Mouse (Mus musculus): ENCODE measurements around the gene Cma1. TPM values are rescaled to one million over a fixed set of nuclear protein-coding genes. Genes with fewer than 3 reads are reported as not detected.

The Cma1 gene
- not detected for polyA plus RNA-seq (2014; fragmentation: Illumina TruSeq; extraction: RNeasy Lipid Tissue Mini Kit (QIAGEN cat#74804); ENCODE audit: low replicate concordance)

DNA sequence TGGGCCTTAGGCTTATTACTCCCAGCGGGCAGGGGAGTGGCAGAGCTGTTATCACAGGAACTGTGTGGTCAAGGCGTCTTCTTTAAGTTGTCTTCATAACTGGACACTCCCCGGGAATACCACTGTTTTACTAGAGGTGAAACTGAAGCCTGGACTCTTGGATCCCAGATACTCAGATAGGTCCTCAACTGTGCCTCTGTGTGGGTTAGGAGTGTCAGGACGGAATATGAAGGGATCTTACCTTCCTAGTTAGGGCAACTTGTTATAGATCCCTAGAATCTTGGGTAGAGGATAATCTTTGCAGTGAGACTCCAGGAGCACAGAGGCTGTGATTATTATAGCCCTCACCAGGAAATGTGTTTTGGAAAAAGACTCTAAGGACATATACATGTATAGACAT lies at the start of gene Cma1:
TSS of gene Cma1 (minus strand) at position 101 of the 400 bp plus-strand sequence.

DNA sequence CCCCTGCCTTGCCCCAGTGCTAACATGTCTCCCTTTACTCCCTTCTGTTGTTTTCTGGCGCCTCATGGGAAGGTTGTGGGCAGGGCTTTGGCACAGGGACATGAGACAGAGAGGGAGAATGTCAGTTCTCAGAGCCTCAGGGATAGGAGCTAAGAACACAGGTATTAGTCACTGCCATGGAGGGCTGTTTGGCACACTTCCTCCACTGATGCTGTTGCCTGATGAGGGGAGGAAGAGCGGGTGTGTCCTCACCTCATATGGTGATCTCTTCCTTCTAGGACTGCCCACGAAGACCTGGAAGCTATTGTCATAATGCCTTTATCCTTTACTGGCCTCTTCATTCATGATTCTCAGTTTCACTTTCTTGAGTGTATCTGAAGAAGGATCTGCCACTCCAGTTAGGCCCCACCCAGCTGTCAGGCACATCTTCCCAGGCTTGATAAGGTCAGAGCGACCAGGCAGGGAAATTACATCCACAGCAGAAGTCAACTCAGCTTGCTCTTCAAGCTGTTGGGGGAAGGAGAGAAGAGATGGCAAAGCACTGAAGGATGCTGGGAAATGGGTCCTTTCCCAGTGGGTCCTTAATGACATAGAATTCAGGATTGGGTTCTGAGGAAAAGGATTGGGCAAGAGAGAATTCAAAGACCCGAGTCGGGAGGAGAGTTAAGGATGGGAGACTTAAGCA lies 6.0 kb upstream of the Cma1 start, which contains the start of gene Cma2:
TSS of gene Cma2 (plus strand) at position 635 of the 685 bp plus-strand sequence.

DNA sequence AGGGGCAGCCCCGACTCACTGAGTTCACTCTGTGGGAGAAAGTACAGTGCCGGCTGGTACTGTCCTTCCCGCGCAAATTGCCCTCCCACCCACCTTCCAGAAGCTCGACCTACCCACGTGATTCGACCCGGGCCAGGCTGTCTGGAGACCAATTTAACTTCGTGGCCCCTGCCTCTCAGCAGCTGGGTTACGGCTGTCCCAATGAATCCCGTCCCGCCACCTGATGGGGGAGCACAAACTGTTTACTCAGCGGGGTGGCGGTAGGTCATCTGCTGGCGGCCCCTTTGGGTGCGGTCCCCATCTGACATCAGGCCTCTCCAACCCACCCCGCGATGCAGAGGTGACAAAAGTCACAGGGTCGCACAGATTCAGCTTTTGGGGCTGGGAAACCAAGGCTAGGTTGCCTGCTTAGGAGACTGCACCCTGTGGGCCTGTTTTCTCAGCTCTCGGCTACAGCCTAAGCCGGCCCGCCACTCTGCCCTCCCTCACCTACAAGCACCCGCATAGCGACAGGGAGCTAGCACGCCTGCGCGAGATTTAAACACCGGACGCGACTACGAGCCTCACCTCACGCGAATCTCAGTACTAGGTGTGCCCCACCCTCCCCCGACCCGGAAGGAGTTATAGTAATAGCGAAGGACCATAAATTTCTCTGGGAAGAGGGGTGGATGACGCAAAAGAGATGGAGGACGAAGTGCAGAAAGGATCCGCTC lies 44.6 kb downstream of the Cma1 start, which contains the start of gene Sdr39u1:
TSS of gene Sdr39u1 (minus strand) at position 593 of the 713 bp plus-strand sequence.

Other genes starting within 250 kb of the Cma1 start
- not detected for gene Tgm1, start 230.7 kb downstream of the Cma1 start, polyA plus RNA-seq (2014; fragmentation: Illumina TruSeq; extraction: RNeasy Lipid Tissue Mini Kit (QIAGEN cat#74804); ENCODE audit: low replicate concordance)
- gene Rabggta, start 222.4 kb downstream of the Cma1 start, polyA plus RNA-seq (2014; fragmentation: Illumina TruSeq; extraction: RNeasy Lipid Tissue Mini Kit (QIAGEN cat#74804); ENCODE audit: low replicate concordance): 0.33 TPM
- 110 TPM for gene Dhrs1, start 199.0 kb downstream of the Cma1 start, polyA plus RNA-seq (2014; fragmentation: Illumina TruSeq; extraction: RNeasy Lipid Tissue Mini Kit (QIAGEN cat#74804); ENCODE audit: low replicate concordance)
- gene Nop9, start 199.0 kb downstream of the Cma1 start, polyA plus RNA-seq (2014; fragmentation: Illumina TruSeq; extraction: RNeasy Lipid Tissue Mini Kit (QIAGEN cat#74804); ENCODE audit: low replicate concordance): 4.2 TPM
- 9.8 TPM for gene Cideb, start 186.2 kb downstream of the Cma1 start, polyA plus RNA-seq (2014; fragmentation: Illumina TruSeq; extraction: RNeasy Lipid Tissue Mini Kit (QIAGEN cat#74804); ENCODE audit: low replicate concordance)
- 3.6 TPM for gene Ltb4r2, start 183.2 kb downstream of the Cma1 start, polyA plus RNA-seq (2014; fragmentation: Illumina TruSeq; extraction: RNeasy Lipid Tissue Mini Kit (QIAGEN cat#74804); ENCODE audit: low replicate concordance)
- not detected for gene Ltb4r1, start 178.7 kb downstream of the Cma1 start, polyA plus RNA-seq (2014; fragmentation: Illumina TruSeq; extraction: RNeasy Lipid Tissue Mini Kit (QIAGEN cat#74804); ENCODE audit: low replicate concordance)
- 0.15 TPM for gene Adcy4, start 160.6 kb downstream of the Cma1 start, polyA plus RNA-seq (2014; fragmentation: Illumina TruSeq; extraction: RNeasy Lipid Tissue Mini Kit (QIAGEN cat#74804); ENCODE audit: low replicate concordance)
- gene Ripk3, start 155.8 kb downstream of the Cma1 start, polyA plus RNA-seq (2014; fragmentation: Illumina TruSeq; extraction: RNeasy Lipid Tissue Mini Kit (QIAGEN cat#74804); ENCODE audit: low replicate concordance): 1.9 TPM
- gene Nfatc4, start 121.5 kb downstream of the Cma1 start, polyA plus RNA-seq (2014; fragmentation: Illumina TruSeq; extraction: RNeasy Lipid Tissue Mini Kit (QIAGEN cat#74804); ENCODE audit: low replicate concordance): 0.52 TPM
- gene Nynrin, start 90.7 kb downstream of the Cma1 start, polyA plus RNA-seq (2014; fragmentation: Illumina TruSeq; extraction: RNeasy Lipid Tissue Mini Kit (QIAGEN cat#74804); ENCODE audit: low replicate concordance): 0.15 TPM
- 0.15 TPM for gene Cbln3, start 60.3 kb downstream of the Cma1 start, polyA plus RNA-seq (2014; fragmentation: Illumina TruSeq; extraction: RNeasy Lipid Tissue Mini Kit (QIAGEN cat#74804); ENCODE audit: low replicate concordance)
- gene Khnyn, start 59.7 kb downstream of the Cma1 start, polyA plus RNA-seq (2014; fragmentation: Illumina TruSeq; extraction: RNeasy Lipid Tissue Mini Kit (QIAGEN cat#74804); ENCODE audit: low replicate concordance): 37.8 TPM
- 7.4 TPM for gene Sdr39u1, start 44.4 kb downstream of the Cma1 start, polyA plus RNA-seq (2014; fragmentation: Illumina TruSeq; extraction: RNeasy Lipid Tissue Mini Kit (QIAGEN cat#74804); ENCODE audit: low replicate concordance)
- gene Cma2, start 6.3 kb upstream of the Cma1 start, polyA plus RNA-seq (2014; fragmentation: Illumina TruSeq; extraction: RNeasy Lipid Tissue Mini Kit (QIAGEN cat#74804); ENCODE audit: low replicate concordance): not detected
- gene Mcpt1, start 73.3 kb upstream of the Cma1 start, polyA plus RNA-seq (2014; fragmentation: Illumina TruSeq; extraction: RNeasy Lipid Tissue Mini Kit (QIAGEN cat#74804); ENCODE audit: low replicate concordance): 4.8 TPM
- gene Mcpt9, start 85.8 kb upstream of the Cma1 start, polyA plus RNA-seq (2014; fragmentation: Illumina TruSeq; extraction: RNeasy Lipid Tissue Mini Kit (QIAGEN cat#74804); ENCODE audit: low replicate concordance): not detected
- gene Mcpt2, start 97.4 kb upstream of the Cma1 start, polyA plus RNA-seq (2014; fragmentation: Illumina TruSeq; extraction: RNeasy Lipid Tissue Mini Kit (QIAGEN cat#74804); ENCODE audit: low replicate concordance): 2.0 TPM
- 0.41 TPM for gene Mcpt4, start 117.6 kb upstream of the Cma1 start, polyA plus RNA-seq (2014; fragmentation: Illumina TruSeq; extraction: RNeasy Lipid Tissue Mini Kit (QIAGEN cat#74804); ENCODE audit: low replicate concordance)
- not detected for gene Mcpt8, start 140.6 kb upstream of the Cma1 start, polyA plus RNA-seq (2014; fragmentation: Illumina TruSeq; extraction: RNeasy Lipid Tissue Mini Kit (QIAGEN cat#74804); ENCODE audit: low replicate concordance)
- gene Ctsg, start 157.9 kb upstream of the Cma1 start, polyA plus RNA-seq (2014; fragmentation: Illumina TruSeq; extraction: RNeasy Lipid Tissue Mini Kit (QIAGEN cat#74804); ENCODE audit: low replicate concordance): not detected
- not detected for gene Gzme, start 175.9 kb upstream of the Cma1 start, polyA plus RNA-seq (2014; fragmentation: Illumina TruSeq; extraction: RNeasy Lipid Tissue Mini Kit (QIAGEN cat#74804); ENCODE audit: low replicate concordance)
- gene Gzmd, start 187.9 kb upstream of the Cma1 start, polyA plus RNA-seq (2014; fragmentation: Illumina TruSeq; extraction: RNeasy Lipid Tissue Mini Kit (QIAGEN cat#74804); ENCODE audit: low replicate concordance): not detected
- not detected for gene Gzmg, start 214.9 kb upstream of the Cma1 start, polyA plus RNA-seq (2014; fragmentation: Illumina TruSeq; extraction: RNeasy Lipid Tissue Mini Kit (QIAGEN cat#74804); ENCODE audit: low replicate concordance)
- gene Gzmn, start 229.9 kb upstream of the Cma1 start, polyA plus RNA-seq (2014; fragmentation: Illumina TruSeq; extraction: RNeasy Lipid Tissue Mini Kit (QIAGEN cat#74804); ENCODE audit: low replicate concordance): not detected

Data from small intestine, adult 10 weeks (tissue).